Mouse (Mus musculus) ES-E14 (cell line): ENCODE data around the gene Dars2. TPM values are rescaled to one million over a fixed set of nuclear protein-coding genes. Genes with fewer than 3 reads are reported as not detected.

Experiments
- DNase-seq: peaks from one replicate; pipeline ENCODE4 v3.0.0-alpha.2; 2013; ENCODE audit warnings: low read depth, low spot score
- H3K27ac ChIP-seq: 2 replicates; pipeline ENCODE4 v1.5.1; 2012; ENCODE audit warnings: low read depth, mild to moderate bottlenecking, low read length, moderate library complexity, mixed read lengths; ENCODE audit not compliant: poor library complexity, insufficient read depth, severe bottlenecking
- H3K36me3 ChIP-seq: 2 replicates; pipeline ENCODE4 v1.6.1; 2012; ENCODE audit warnings: mild to moderate bottlenecking, low read length, moderate library complexity, mixed read lengths; ENCODE audit not compliant: control insufficient read depth, poor library complexity, insufficient read depth, severe bottlenecking
- H3K4me1 ChIP-seq, 2 experiments: fragments of 150-350 bp in 1 of 2; sonication (generic) in 1 of 2; 2 replicates each; pipeline ENCODE4 v1.6.1; 2012; ENCODE audit warnings: low read length in 2 of 2, mild to moderate bottlenecking in 1 of 2, mixed read lengths in 1 of 2; ENCODE audit not compliant: control insufficient read depth in 2 of 2, insufficient read depth in 2 of 2, poor library complexity in 1 of 2
- H3K4me3 ChIP-seq, 2 experiments: fragments of 150-350 bp in 1 of 2; sonication (generic) in 1 of 2; 2 replicates each; pipeline ENCODE4 v1.5.1; 2012; ENCODE audit warnings: low read length in 2 of 2, low read depth in 1 of 2, mild to moderate bottlenecking in 1 of 2, mixed read lengths in 1 of 2; ENCODE audit not compliant: insufficient read depth in 1 of 2, poor library complexity in 1 of 2, severe bottlenecking in 1 of 2
- H3K9ac ChIP-seq: 2 replicates; pipeline ENCODE4 v1.6.1; 2012; ENCODE audit warnings: low read depth, mild to moderate bottlenecking, low read length, mixed read lengths; ENCODE audit not compliant: poor library complexity, insufficient read depth, severe bottlenecking
- H3K9me3 ChIP-seq: fragments of 150-350 bp; sonication (generic); 2 replicates; pipeline ENCODE4 v1.6.1; 2012; ENCODE audit warnings: low read depth, mild to moderate bottlenecking, low read length; ENCODE audit not compliant: control insufficient read depth, insufficient read depth
- CHD2 ChIP-seq: IDR thresholded peaks from 2 replicates; pipeline ENCODE4 v1.6.1; 2014; ENCODE audit warnings: mild to moderate bottlenecking, low read depth, low read length, inconsistent platforms
- HCFC1 ChIP-seq: IDR thresholded peaks from 2 replicates; pipeline ENCODE4 v1.6.1; 2012; ENCODE audit warnings: low read length, inconsistent platforms, borderline replicate concordance; ENCODE audit not compliant: insufficient read depth
- MAFK ChIP-seq: IDR thresholded peaks from 2 replicates; pipeline ENCODE4 v1.6.1; 2014; ENCODE audit warnings: mild to moderate bottlenecking, low read depth, low read length, inconsistent platforms; ENCODE audit not compliant: insufficient read depth
- ZC3H11A ChIP-seq: IDR thresholded peaks from 2 replicates; pipeline ENCODE4 v1.6.1; 2012; ENCODE audit warnings: low read depth, mild to moderate bottlenecking, inconsistent platforms, low read length, borderline replicate concordance
- ZNF384 ChIP-seq: IDR thresholded peaks from 2 replicates; pipeline ENCODE4 v1.6.1; 2012; ENCODE audit warnings: low read depth, low read length, inconsistent platforms
- in situ Hi-C, 2 experiments: fragments of 600-800 bp; cut with MboI; formaldehyde crosslinking; loops; one replicate each; pipeline ENCODE4 v1.15.1; 2025; ENCODE audit warnings: low sequenced_read_pairs in 2 of 2, inconsistent platforms in 1 of 2; ENCODE audit not compliant: unreplicated experiment in 2 of 2
- total RNA-seq: library from RNA; depleted of rRNA; stranded (reverse); fragments of 300-350 nt; gene quantifications from 2 replicates; pipeline ENCODE4 v1.2.3, GENCODE M21; 2012

The Dars2 gene
- total RNA-seq, 1 experiment, result 39.8 TPM

DNA sequence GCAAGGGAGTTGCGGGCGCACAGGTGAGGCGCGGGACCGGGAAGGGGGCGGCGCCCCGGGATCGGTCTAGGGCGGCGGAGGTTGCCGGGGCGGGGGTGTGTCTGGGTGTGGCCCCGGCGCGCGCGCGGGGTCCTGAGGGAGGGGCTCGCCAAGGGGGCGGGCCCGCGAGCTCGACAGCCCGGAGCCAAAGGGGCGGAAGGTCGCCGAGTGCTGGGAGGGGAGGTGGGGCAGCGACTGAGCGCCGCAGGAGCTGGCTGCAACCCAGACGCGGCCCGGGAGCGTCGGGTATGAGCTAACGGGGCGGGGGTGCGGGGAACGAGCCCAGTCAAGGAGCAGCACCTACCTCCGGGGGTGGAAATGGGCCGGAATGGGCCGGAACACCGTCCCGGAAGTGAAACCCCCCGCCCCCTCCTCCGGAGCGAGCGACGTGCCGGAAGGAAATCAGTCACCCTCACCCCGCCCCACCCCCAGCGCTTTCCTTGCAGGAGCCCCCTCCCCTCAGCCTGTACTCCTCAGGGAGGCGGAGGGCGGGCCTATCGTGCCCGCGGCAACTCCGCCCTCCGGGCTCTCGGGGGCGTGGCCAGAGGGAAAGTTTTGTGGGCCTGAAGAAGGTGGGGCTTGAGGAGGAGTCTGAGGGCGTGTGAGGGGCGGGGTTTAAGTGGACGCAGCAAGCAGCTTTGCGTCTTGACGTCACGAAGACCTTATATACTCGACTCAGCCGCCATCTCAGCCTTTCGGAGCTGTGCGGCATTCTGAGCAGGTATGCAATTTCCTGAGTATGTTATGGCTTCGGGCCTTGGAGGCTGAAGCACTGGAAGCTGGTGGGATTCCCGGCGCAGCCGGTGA, 35.8 kb downstream of the Dars2 start, which contains the start of gene Zbtb37:
Gene Zbtb37 (minus strand): TSS at position 415 of the 846 bp plus-strand sequence.
- TF ChIP-seq MAFK, result no peak
- no peak for TF ChIP-seq ZC3H11A
- no peak for TF ChIP-seq CHD2
- peak; percentile 75; the same call in 1 of the 2 replicates for TF ChIP-seq HCFC1
- no peak for TF ChIP-seq ZNF384
- DNase-seq, result peak; percentile 99
- peak within 1 kb of the TSS; percentile 99 for H3K27ac ChIP-seq
- H3K4me1 ChIP-seq, result peaks cover 0 to 2% of the 10 kb centered on the region in 2 experiments; a peak in 1 of 4 replicates
- in situ Hi-C loops, result no loop called here
- no peaks in the 10 kb centered on the region for H3K9me3 ChIP-seq
- peak within 1 kb of the TSS; percentile 67 to 98 for H3K4me3 ChIP-seq
- H3K9ac ChIP-seq, result peak within 1 kb of the TSS; percentile 97
- peaks cover 36% of the 10 kb centered on the region for H3K36me3 ChIP-seq

DNA sequence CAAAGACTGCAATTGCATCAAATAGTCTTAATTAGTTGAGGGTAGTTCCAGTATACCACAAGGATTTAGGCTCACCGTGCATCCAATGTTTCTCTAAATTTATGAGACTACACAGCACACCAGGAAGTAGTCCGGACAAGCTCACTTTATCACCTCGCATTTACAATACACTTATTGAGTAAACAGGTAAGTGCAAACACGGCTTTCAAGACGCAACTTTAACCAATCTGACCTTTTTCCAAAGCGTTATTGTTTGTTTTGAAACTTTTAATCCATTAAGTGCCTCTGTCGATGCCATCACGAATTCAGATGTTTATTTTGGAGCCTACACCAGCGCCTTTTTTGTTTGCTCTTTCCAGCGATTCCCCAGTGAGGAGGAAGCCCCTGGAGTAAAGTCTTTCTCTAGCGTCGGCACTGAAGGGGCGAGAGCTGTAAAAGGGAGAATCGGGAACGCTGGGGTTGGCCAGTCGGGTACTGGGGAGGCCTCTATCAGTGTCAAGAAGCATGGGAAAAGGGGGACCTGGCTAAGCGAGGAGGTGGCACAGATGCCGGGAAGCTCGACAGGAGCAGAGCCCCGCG, 36.5 kb downstream of the Dars2 start:
- Histone ChIP-seq H3K27ac (peak overlapping the region; percentile 99), H3K9me3 (no peaks in the 10 kb centered on the region), H3K9ac (peak overlapping the region; percentile 97), H3K4me1 (peaks cover 0 to 2% of the 10 kb centered on the region in 2 experiments; a peak in 1 of 4 replicates), H3K4me3 (peak overlapping the region; percentile 67 to 98), H3K36me3 (peaks cover 34% of the 10 kb centered on the region)
- no peak for TF ChIP-seq ZNF384
- no peak for TF ChIP-seq HCFC1
- TF ChIP-seq ZC3H11A, result no peak
- no peak for TF ChIP-seq CHD2
- TF ChIP-seq MAFK, result no peak
- DNase-seq, result no peak
- in situ Hi-C loops, result no loop called here

DNA sequence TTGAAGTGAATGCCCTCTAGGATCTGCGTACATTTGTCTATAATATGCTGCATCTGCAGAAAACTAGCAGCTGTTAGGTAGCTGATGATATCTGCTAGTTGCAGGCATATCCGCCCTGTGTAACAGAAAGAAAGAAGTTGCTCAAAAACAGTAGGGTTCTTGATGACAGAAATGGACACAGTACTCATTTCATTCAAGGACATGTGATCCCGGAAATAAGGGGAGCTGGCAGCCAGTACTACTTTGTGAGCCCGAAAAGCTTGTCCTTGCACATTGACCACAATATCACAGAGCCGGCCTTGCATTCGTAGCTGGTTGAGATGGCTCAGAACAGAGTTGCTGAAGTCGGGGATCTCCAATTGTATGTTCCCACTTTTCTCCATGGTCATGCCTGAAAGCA, 38.1 kb downstream of the Dars2 start:
- Histone ChIP-seq H3K4me1 (peaks cover 0 to 2% of the 10 kb centered on the region in 2 experiments; a peak in 1 of 4 replicates), H3K4me3 (no peak overlapping the region), H3K36me3 (peaks cover 25% of the 10 kb centered on the region), H3K9me3 (no peaks in the 10 kb centered on the region), H3K27ac (no peak overlapping the region), H3K9ac (no peak overlapping the region)
- no peak for TF ChIP-seq CHD2
- no peak for TF ChIP-seq MAFK
- no peak for TF ChIP-seq ZNF384
- no peak for TF ChIP-seq ZC3H11A
- no peak for TF ChIP-seq HCFC1
- in situ Hi-C loops, result no loop called here
- no peak for DNase-seq

DNA sequence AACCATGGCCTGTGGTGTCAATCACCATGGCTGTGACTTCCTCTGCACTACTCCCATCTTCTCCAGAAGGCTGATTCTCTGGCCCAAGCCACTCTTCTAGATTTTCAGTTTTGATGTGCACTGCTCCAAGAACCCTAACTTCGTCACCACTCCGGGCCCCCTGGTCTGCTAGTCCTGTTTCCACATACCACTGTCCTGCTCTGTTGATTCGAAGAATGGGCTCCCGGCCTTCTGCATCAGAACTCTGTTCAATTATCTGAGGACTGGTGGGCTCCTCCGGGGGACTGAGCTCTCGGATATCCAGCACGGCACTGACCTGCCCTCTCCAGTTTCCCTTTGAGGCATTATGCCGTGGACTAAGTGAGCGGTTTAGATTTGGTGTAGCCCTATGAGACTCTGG, 38.6 kb downstream of the Dars2 start:
- Histone ChIP-seq H3K36me3 (peaks cover 23% of the 10 kb centered on the region), H3K27ac (no peak overlapping the region), H3K4me1 (peaks cover 0 to 2% of the 10 kb centered on the region in 2 experiments; a peak in 1 of 4 replicates), H3K9ac (no peak overlapping the region), H3K9me3 (no peaks in the 10 kb centered on the region), H3K4me3 (no peak overlapping the region)
- in situ Hi-C loops, result no loop called here
- no peak for DNase-seq
- no peak for TF ChIP-seq ZC3H11A
- TF ChIP-seq ZNF384, result no peak
